Mouse (Mus musculus) bone marrow macrophage, adult 2 months (primary cell): ENCODE measurements at regions not wholly inside any gene's neighbourhood (a gene's known extent, or its start where the extent isn't known, plus 50 kb on each side); places are given as distances from the start of the nearest gene placed in this dataset.

Source experiments
- H3K27ac ChIP-seq: 2 replicates; pipeline ENCODE4 v1.5.1; 2012; ENCODE audit warnings: low read depth, low read length; ENCODE audit not compliant: insufficient read depth
- H3K4me1 ChIP-seq: 2 replicates; pipeline ENCODE4 v1.6.1; 2012; ENCODE audit warnings: low read length; ENCODE audit not compliant: control insufficient read depth, insufficient read depth
- H3K4me3 ChIP-seq: 2 replicates; pipeline ENCODE4 v1.5.1; 2012; ENCODE audit warnings: mild to moderate bottlenecking, low read length, moderate library complexity; ENCODE audit not compliant: insufficient read depth
- CTCF ChIP-seq: IDR thresholded peaks from 2 replicates; pipeline ENCODE4 v1.5.1; 2012; ENCODE audit warnings: low read depth, mild to moderate bottlenecking, low read length, moderate library complexity
- POLR2A ChIP-seq: IDR thresholded peaks from 2 replicates; pipeline ENCODE4 v1.6.1; 2012; ENCODE audit warnings: mild to moderate bottlenecking, low read depth, low read length, borderline replicate concordance

DNA sequence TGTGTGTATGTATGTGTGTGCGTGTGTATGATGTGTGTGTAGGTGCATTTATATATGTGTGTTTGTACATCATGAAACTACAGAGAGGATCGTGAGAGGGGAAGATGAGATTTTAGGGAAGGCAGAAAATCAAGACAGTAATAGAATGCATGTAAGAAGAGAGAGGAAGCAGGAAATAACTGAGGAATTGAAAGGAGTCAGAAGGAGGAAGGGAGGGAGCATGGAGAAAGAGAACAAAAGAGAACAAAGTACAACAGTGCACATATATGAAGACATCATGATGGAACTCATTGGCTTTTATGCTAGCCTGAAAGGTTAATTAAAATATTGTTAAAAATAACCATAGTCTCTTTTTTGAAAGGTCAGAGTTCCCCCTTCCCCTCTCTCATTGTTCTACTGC is 111.4 kb downstream of the Uchl5 start:
- TF ChIP-seq CTCF (no peak), POLR2A (no peak)
- Histone ChIP-seq H3K4me3 (no peak overlapping the region), H3K27ac (no peak overlapping the region), H3K4me1 (0 out of 2 replicates have a peak, but pooled peaks cover 2% of the 10 kb centered on the region)

DNA sequence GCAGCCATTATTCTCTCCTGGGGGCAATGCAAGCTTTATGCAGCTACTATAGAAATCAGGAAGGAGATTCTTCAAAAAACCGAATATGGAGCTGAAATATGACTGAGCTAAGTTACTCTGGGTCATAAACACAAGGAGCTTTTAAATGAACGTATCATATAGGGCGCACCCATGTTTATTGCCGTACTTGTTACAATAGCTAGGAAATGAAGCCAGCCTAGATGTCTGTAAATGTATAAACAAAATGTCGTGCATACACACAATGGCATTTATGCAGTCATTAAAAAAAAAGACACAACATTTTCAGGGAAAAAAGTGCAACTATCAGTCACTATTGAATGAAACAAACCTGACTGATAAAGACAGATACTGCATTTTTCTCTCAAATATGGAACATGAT is 111.0 kb downstream of the Uchl5 start:
- Histone ChIP-seq H3K27ac (no peak overlapping the region), H3K4me3 (no peak overlapping the region), H3K4me1 (0 out of 2 replicates have a peak, but pooled peaks cover 2% of the 10 kb centered on the region)
- TF ChIP-seq CTCF = no peak
- no peak for TF ChIP-seq POLR2A

DNA sequence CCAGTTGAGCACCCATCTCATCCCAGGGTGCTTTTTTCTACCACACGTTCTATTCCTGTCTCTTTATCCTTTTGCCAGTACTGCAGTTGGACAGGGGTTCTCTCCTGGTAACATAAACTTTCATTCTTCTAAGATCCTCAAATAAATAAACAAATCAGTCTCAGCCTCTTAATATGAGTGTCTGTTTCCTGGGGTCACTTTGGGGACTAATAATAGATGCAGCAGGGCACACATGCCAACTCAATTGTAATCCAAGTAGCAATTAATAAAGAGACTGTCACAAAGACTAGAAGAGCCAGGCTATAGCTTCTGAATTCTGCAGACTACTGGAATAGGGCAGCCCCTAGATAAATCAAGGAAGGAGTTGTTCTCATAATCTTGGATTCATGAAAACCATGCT is 108.9 kb downstream of the Uchl5 start:
- 0 out of 2 replicates have a peak, but pooled peaks cover 2% of the 10 kb centered on the region for H3K4me1 ChIP-seq
- TF ChIP-seq CTCF (no peak), POLR2A (no peak)

DNA sequence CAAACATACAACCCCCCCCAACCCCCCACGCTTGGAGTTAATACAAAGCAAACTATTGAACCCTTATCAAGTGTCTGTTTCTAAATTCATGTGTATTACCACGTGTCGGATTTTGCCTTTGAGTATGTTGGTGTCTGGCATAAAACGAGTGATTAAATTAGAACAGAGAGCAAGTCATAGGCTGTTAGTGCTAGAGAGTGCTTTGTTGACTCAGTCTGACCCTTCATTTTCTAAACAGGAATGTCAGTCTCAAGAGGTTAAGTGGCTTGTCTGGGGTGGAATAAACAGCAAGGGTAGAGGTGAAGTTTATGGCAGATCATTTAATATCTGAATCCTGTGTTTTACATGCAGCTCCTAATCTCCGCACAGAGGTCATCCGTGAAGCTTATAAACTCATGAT is 104.1 kb downstream of the Uchl5 start:
- H3K4me3 ChIP-seq = no peak overlapping the region
- H3K4me1 ChIP-seq = no peaks in the 10 kb centered on the region
- TF ChIP-seq CTCF (no peak), POLR2A (no peak)
- H3K27ac ChIP-seq = no peak overlapping the region

More for the DNA sequence above, 108.9 kb downstream of the Uchl5 start:
- no peak overlapping the region for H3K27ac ChIP-seq
- H3K4me3 ChIP-seq = no peak overlapping the region

DNA sequence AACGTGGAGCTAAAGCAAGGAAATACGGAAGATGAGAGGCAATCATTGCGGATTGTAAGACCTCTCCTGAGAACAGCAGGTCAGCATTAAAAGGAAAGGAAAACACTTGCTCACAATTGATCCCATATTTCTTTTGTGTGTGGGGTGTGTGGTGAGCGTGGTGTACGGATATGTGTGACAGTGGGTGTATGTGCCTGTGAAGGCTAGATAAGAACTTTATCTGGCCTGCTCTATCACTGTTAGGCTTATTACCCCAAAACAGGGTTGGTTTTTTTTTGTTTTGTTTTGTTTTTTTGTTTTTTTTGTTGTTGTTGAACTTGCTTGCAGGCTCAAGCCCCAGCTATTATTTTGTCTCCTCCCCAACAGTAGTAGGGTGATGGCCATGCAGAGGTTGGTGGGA is 102.5 kb downstream of the Uchl5 start:
- no peak for TF ChIP-seq CTCF
- no peak for TF ChIP-seq POLR2A
- no peaks in the 10 kb centered on the region for H3K4me1 ChIP-seq

DNA sequence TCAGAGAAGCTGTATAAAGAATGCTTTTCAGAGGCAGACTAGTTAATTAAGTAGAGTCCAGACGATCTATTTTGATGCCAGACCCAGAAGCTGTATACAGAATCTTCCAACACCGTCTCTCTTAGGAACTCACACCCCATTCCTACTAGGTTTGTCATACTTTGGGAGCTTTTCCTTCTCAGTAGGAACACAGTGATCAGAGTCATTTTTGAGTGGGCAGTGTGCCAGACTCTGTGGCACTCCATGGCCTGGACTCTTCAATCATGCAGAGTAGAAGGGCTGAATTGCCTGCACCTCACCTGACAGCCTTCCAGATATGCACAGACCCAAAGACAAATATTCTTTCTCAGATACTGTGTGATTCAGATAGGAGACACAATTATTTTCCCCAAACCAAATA is 101.2 kb downstream of the Uchl5 start:
- no peak overlapping the region for H3K27ac ChIP-seq
- H3K4me3 ChIP-seq = no peak overlapping the region
- TF ChIP-seq CTCF (no peak), POLR2A (no peak)

More for the DNA sequence above, 102.5 kb downstream of the Uchl5 start:
- no peak overlapping the region for H3K4me3 ChIP-seq
- no peak overlapping the region for H3K27ac ChIP-seq

DNA sequence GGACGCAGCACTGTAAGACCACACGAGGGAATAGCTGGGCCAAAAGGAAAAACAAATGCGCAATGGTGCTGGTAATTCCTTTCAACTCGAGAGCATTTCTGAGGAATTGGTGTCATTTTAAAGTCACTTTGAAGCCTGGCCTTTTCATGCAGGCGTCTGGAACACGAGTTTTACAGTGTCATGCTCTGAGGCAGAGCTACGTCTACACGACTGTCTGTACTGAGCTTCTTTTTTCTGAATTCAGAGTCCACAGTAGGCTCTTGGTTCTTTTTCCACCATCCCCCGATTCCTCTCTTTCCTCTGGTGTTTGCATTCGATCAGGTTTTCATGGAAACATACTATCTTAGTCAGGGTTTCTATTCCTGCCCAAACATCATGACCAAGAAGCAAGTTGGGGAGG is 83.2 kb downstream of the Uchl5 start:
- H3K4me1 ChIP-seq = no peaks in the 10 kb centered on the region
- no peak overlapping the region for H3K27ac ChIP-seq
- no peak overlapping the region for H3K4me3 ChIP-seq
- TF ChIP-seq CTCF (no peak), POLR2A (no peak)

More for the DNA sequence above, 101.2 kb downstream of the Uchl5 start:
- no peaks in the 10 kb centered on the region for H3K4me1 ChIP-seq

DNA sequence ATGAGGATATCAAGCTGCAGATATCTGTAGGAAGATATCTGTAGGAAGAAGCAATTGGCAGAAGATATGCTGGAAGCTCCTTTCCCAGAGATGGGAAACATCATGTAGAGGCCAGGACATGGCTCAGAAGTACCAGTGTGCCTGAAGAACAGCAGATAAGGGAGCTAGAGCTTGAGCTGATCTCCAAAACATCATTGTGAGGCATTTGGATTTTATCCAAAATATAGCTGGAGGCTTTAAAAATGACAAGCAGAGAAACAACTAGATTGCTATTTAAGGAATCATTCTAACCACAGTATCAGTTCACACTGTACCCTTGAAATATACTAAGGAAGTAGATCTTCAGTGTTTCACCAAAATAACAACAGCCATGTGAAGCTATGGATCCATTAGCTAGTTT is 81.5 kb downstream of the Uchl5 start:
- no peak overlapping the region for H3K4me3 ChIP-seq
- no peak for TF ChIP-seq CTCF
- no peak for TF ChIP-seq POLR2A
- no peak overlapping the region for H3K27ac ChIP-seq
- 0 out of 2 replicates have a peak, but pooled peaks cover 6% of the 10 kb centered on the region for H3K4me1 ChIP-seq
